Mouse (Mus musculus): Measurements from ENCODE around the gene Olfr597. TPM values are rescaled to one million over a fixed set of nuclear protein-coding genes. Genes with fewer than 3 reads are reported as not detected.

The Olfr597 gene
- not detected for polyA plus RNA-seq (2017; shearing (Covaris generic))

GRCm38 (mm10) chr7:103316015-103316414, at the start of gene Olfr597:
TSS of gene Olfr597 (plus strand) at chr7:103316315.

GRCm38 (mm10) chr7:103305348-103305747, 10.8 kb upstream of the Olfr597 start, which contains the start of gene Olfr596:
TSS of gene Olfr596 (plus strand) at chr7:103305648.

GRCm38 (mm10) chr7:103323268-103323667, 7.2 kb downstream of the Olfr597 start, which contains the start of gene Olfr598:
TSS of gene Olfr598 (plus strand) at chr7:103323568.

DNA sequence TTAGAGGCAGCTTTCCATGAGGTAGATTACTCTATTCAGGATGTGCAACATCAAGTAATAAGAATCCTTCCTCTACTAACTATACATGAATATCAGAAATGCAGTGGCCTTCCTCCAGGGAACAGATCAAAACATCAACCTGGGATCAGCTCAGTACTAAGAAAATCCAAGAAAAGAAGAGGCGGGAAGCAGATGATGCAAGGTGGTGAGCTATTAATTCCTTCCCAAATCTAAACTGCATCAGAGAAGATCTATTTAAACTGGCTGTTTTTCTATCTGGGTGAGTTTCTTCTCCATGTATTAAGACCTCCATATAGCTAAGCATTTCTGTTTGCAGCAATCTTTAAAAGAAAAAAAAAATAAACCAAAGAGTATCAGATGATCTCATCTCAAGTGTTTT, 19.5 kb downstream of the Olfr597 start, which contains the start of gene Olfr599:
Gene Olfr599 (plus strand): TSS at position 301 of the 400 bp plus-strand sequence.

GRCm38 (mm10) chr7:103349569-103349968, 33.5 kb downstream of the Olfr597 start, which contains the start of gene Olfr600:
TSS of gene Olfr600 (minus strand) at chr7:103349669.

GRCm38 (mm10) chr7:103362555-103362954, 46.4 kb downstream of the Olfr597 start, which contains the start of gene Olfr601:
TSS of gene Olfr601 (minus strand) at chr7:103362655.

Other genes with a start within 250 kb of the Olfr597 start
- not detected for gene Olfr584, start 234.4 kb upstream of the Olfr597 start, polyA plus RNA-seq (2017; shearing (Covaris generic))
- not detected for gene Olfr585, start 218.6 kb upstream of the Olfr597 start, polyA plus RNA-seq (2017; shearing (Covaris generic))
- gene Olfr586, start 190.7 kb upstream of the Olfr597 start, polyA plus RNA-seq (2017; shearing (Covaris generic)) = not detected
- gene Olfr588-ps1, start 175.4 kb upstream of the Olfr597 start, polyA plus RNA-seq (2017; shearing (Covaris generic)) = not detected
- not detected for gene Olfr589, start 160.0 kb upstream of the Olfr597 start, polyA plus RNA-seq (2017; shearing (Covaris generic))
- gene Olfr591, start 138.0 kb upstream of the Olfr597 start, polyA plus RNA-seq (2017; shearing (Covaris generic)) = not detected
- gene Olfr592, start 131.5 kb upstream of the Olfr597 start, polyA plus RNA-seq (2017; shearing (Covaris generic)) = not detected
- gene Olfr593, start 104.5 kb upstream of the Olfr597 start, polyA plus RNA-seq (2017; shearing (Covaris generic)) = not detected
- gene Olfr594, start 99.3 kb upstream of the Olfr597 start, polyA plus RNA-seq (2017; shearing (Covaris generic)) = not detected
- not detected for gene Usp17ld, start 63.8 kb upstream of the Olfr597 start, polyA plus RNA-seq (2017; shearing (Covaris generic))
- gene Olfr596, start 10.7 kb upstream of the Olfr597 start, polyA plus RNA-seq (2017; shearing (Covaris generic)) = not detected
- not detected for gene Olfr598, start 7.3 kb downstream of the Olfr597 start, polyA plus RNA-seq (2017; shearing (Covaris generic))
- not detected for gene Olfr599, start 19.6 kb downstream of the Olfr597 start, polyA plus RNA-seq (2017; shearing (Covaris generic))
- not detected for gene Olfr600, start 33.4 kb downstream of the Olfr597 start, polyA plus RNA-seq (2017; shearing (Covaris generic))
- not detected for gene Olfr601, start 46.3 kb downstream of the Olfr597 start, polyA plus RNA-seq (2017; shearing (Covaris generic))
- not detected for gene Olfr603, start 69.9 kb downstream of the Olfr597 start, polyA plus RNA-seq (2017; shearing (Covaris generic))
- gene Usp17lc, start 98.8 kb downstream of the Olfr597 start, polyA plus RNA-seq (2017; shearing (Covaris generic)) = not detected
- gene Olfr605, start 129.1 kb downstream of the Olfr597 start, polyA plus RNA-seq (2017; shearing (Covaris generic)) = not detected
- gene Olfr606, start 132.7 kb downstream of the Olfr597 start, polyA plus RNA-seq (2017; shearing (Covaris generic)) = not detected
- gene Olfr607, start 147.8 kb downstream of the Olfr597 start, polyA plus RNA-seq (2017; shearing (Covaris generic)) = 0.13 TPM
- gene Olfr608, start 153.6 kb downstream of the Olfr597 start, polyA plus RNA-seq (2017; shearing (Covaris generic)) = not detected
- gene Olfr609, start 181.7 kb downstream of the Olfr597 start, polyA plus RNA-seq (2017; shearing (Covaris generic)) = not detected
- gene Olfr610, start 195.8 kb downstream of the Olfr597 start, polyA plus RNA-seq (2017; shearing (Covaris generic)) = not detected
- gene Olfr611, start 204.5 kb downstream of the Olfr597 start, polyA plus RNA-seq (2017; shearing (Covaris generic)) = not detected
- not detected for gene Olfr612, start 226.4 kb downstream of the Olfr597 start, polyA plus RNA-seq (2017; shearing (Covaris generic))
- 0.05 TPM for gene Olfr613, start 231.8 kb downstream of the Olfr597 start, polyA plus RNA-seq (2017; shearing (Covaris generic))
- gene Olfr615, start 239.8 kb downstream of the Olfr597 start, polyA plus RNA-seq (2017; shearing (Covaris generic)) = not detected

Measured in activated CD4-positive, CD25-positive, alpha-beta regulatory T cell, adult 9 weeks (primary cell).